Mouse (Mus musculus): ENCODE data around the gene Thap8.

The Thap8 gene

DNA sequence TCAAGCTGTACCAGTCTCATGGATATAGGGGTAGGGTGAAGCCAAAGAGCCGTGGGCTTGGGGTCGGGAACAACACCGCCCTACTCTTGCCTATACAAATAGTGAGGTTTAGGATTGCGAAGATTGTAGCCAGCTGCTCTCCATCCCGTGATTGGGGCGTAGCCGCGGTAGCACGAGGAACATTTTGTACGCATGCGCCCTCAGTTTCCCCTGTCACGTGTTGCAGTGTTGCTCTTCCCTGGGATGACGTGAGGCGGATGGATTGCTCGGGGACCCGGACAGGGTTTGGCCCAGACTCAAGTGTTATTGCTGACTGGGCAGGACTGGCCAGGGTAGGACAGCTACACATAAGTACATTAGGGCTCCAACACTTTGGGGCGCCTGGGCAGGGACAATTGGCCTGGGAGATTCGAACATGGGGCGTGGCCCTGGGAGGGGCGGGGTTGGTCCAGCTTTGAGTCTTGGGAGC is 810 bp downstream of the Thap8 start:
- in situ Hi-C loops (cut with MboI; ENCODE audit: low pct_unique_long_range_greater_than_20kb in 1 of 2, low sequenced_read_pairs in 2 of 2, unreplicated experiment in 1 of 2), result no loop called here

DNA sequence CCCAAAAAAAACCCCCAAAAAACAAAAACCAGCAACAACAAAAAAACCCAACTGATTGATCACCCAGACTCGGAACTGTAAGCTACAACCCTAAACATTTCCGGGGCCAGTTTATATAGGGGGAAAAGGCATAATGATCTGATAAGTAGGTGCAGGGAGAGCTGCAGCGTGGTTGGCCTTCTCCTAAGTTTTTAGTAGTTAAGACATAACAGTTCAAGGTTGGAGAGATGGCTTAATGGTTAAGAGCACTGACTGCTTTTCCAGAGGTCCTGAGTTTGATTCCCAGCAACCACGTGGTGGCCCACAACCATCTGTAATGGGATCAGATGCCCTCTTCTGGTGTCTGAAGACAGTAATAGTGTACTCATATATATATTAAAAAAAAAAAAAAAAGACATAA is 1.6 kb downstream of the Thap8 start:
- in situ Hi-C loops (cut with MboI; ENCODE audit: low pct_unique_long_range_greater_than_20kb in 1 of 2, low sequenced_read_pairs in 2 of 2, unreplicated experiment in 1 of 2), result no loop called here

DNA sequence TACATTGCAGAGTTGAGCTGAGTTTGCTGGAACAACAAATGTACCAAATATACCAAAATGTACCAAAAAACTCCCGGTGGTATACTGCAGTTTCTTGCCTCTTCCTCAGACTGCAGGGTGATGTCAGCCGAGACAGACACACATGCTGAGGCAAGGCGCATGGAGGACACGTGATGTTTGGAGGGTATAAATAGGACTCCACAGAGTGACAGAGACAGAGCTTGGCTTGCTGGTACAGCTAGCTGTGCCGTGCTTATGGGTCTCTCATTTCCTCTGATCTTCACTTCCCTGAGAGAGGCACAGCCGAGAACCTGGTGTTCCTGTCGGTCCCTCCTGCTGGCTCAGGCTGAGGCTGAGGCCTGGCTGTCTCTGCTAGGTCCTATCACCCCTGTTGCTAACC is 2.8 kb downstream of the Thap8 start:
- in situ Hi-C loops (cut with MboI; ENCODE audit: low pct_unique_long_range_greater_than_20kb in 1 of 2, low sequenced_read_pairs in 2 of 2, unreplicated experiment in 1 of 2), result no loop called here

DNA sequence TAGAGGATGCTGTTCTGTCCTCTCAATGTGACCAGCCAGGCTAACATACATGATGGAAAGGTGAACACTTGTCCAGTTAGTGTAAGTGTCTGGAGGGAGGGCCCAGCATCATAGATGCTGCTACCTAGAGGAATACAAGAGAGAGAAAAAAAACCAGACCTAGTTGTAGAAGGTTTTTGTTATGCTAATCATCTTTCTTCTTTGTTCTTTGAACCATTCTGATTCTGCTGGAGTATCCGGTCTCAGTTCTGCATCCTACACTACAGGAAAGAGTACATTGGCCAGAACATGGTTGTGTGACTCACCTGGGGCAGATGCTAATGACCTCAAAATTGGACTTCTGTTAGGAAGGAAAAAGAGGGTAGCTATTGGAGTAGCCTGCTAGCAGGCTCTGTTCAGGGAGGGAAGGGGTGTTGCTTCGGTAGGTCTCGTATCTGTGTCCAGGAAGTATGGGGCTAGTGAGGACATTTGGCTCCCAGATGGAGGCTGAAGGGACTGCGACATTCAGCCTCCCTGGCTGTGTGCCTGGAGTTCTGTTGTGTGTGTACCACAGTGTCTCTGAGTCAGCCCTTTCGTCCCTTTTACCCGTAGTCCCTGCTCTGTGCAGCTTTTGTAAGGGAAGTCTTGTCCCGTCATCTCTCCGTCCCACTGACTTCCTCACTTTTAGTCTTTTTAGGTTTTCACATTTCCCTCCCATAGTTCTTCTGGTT is 7.0 kb downstream of the Thap8 start:
- in situ Hi-C loops (cut with MboI; ENCODE audit: low pct_unique_long_range_greater_than_20kb in 1 of 2, low sequenced_read_pairs in 2 of 2, unreplicated experiment in 1 of 2), result no loop called here

- in situ Hi-C loops (cut with MboI; ENCODE audit: low pct_unique_long_range_greater_than_20kb in 1 of 2, low sequenced_read_pairs in 2 of 2, unreplicated experiment in 1 of 2), result no loop called here
Measured at GRCm38 (mm10) chr7:30288046-30288445, 8.2 kb downstream of the Thap8 start.

DNA sequence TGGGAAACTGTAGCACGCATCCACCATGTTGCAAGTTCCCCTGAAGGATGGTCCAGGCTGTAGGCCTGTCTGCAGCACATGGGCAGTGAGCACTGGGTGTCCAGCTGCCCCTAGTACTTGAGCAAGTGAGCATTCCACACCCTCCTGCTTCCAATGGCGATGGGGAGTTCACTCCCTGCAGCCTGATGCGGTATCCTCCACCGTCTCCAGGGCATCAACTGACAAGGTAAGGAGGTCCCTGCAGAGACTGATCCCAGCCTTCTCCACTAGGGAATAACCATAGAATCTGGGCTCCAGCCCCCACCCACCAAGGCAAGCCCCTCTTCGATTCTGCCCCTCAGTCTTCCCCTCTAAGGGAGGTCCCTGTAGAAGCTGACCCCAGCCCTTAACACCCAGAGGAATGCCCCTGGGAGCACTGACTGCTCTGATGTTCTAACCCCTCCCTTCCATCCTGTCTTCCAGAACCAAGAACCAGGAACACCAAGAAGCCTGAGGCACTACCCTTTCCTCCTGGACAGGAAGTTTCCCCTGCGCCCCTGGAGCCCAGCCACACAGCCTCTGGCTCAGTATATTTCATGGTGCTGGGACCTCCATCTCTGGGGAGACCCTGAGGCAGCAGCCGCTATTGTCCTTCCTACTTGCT is 9.3 kb downstream of the Thap8 start:
- in situ Hi-C loops (cut with MboI; ENCODE audit: low pct_unique_long_range_greater_than_20kb in 1 of 2, low sequenced_read_pairs in 2 of 2, unreplicated experiment in 1 of 2), result no loop called here

DNA sequence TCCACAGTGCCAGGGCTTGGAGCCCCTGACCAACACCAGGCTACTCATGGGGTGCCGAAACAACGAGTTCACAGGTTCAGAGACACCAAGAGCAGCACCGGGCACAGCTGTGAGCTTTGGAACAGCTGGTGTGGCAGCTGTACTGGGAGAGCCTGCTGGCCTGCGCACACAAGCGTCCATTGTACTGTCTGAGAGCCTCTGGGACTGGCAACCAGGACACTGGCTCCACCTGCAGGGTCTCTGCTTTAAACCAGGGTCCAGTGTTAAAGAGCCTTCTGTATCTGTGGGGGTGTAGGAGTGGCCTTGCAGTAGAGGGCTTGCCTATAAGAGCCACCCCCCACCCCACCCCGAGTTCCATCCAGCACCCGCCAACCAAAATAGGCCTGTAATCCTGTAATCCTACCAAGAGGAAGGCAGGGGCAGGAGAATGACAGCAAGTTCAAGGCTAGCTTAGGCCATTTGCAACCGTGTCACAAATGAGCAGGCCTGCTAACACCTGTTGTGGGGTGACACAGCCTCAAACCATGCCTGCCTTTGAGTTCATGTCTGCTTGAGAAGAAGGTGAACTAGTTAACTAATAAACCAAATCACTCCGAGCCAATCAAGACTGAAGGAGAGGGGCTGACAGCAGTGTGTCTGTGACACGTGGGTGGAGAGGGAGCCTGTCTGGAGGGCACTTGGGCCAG is 10.0 kb downstream of the Thap8 start:
- in situ Hi-C loops (cut with MboI; ENCODE audit: low pct_unique_long_range_greater_than_20kb in 1 of 2, low sequenced_read_pairs in 2 of 2, unreplicated experiment in 1 of 2), result no loop called here

- in situ Hi-C loops (cut with MboI; ENCODE audit: low pct_unique_long_range_greater_than_20kb in 1 of 2, low sequenced_read_pairs in 2 of 2, unreplicated experiment in 1 of 2), result no loop called here
Measured at GRCm38 (mm10) chr7:30291215-30292131, 11.6 kb downstream of the Thap8 start, which contains the start of gene Clip3. Gene Clip3 (plus strand): TSS chr7:30291728.

- in situ Hi-C loops (cut with MboI; ENCODE audit: low pct_unique_long_range_greater_than_20kb in 1 of 2, low sequenced_read_pairs in 2 of 2, unreplicated experiment in 1 of 2), result no loop called here
Measured at GRCm38 (mm10) chr7:30293795-30294194, 13.9 kb downstream of the Thap8 start.

DNA sequence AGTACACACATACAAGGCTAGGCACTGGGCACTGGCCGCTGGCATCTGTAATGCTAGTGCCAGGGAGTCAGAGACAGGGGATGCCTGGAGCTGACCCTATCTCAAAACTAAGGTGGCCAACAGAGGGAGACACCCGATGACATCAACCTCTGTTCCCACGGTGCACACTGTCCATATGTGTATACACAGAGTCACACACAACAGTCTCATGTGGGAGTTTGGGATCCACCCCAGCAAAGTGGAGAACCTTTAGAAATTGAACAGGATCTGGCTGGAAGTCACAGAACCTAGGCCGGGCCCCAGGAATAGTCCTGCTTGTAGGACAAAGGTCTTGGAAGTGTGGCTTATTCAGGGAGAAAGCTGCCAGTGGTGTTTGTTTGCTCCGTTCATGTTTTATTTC is 14.4 kb downstream of the Thap8 start:
- in situ Hi-C loops (cut with MboI; ENCODE audit: low pct_unique_long_range_greater_than_20kb in 1 of 2, low sequenced_read_pairs in 2 of 2, unreplicated experiment in 1 of 2), result no loop called here

DNA sequence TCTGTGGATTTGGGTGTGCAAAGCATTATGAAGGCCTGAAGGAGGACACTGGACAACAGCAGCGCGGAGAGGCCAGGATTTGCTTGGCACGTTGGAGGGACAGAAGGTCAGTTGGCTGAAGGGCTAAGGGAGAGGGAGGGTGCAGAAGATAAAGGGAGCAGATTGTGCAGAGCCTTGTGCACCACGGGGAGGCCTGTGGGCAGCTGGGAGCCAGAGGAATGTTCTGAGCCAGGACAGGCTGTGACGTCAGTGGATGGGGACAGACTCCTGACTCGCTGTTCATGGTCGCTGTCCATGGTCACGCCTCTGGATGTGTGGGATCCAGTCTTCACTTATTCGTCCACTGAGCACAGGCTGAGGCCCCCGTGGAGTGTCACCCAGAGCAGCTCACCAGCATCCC is 15.2 kb downstream of the Thap8 start:
- in situ Hi-C loops (cut with MboI; ENCODE audit: low pct_unique_long_range_greater_than_20kb in 1 of 2, low sequenced_read_pairs in 2 of 2, unreplicated experiment in 1 of 2), result no loop called here

- in situ Hi-C loops (cut with MboI; ENCODE audit: low pct_unique_long_range_greater_than_20kb in 1 of 2, low sequenced_read_pairs in 2 of 2, unreplicated experiment in 1 of 2), result no loop called here
Measured at GRCm38 (mm10) chr7:30296816-30297215, 16.9 kb downstream of the Thap8 start.

DNA sequence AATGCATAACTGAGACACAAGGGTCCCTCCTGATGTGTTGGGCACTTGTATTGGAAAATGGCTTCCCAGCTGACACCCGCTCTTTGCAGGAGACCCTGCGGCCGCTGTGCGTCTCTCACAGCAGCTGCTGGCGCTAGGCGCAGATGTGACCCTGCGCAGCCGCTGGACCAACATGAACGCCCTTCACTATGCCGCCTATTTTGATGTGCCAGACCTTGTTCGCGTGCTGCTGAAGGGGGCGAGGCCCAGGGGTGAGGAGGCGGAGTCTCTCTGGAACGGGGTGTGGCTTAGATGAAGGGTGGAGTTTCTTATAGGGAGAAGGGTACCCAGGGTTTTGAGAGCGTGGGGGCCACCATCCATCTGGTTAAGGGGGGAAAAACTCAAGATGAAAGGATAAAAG is 17.4 kb downstream of the Thap8 start:
- in situ Hi-C loops (cut with MboI; ENCODE audit: low pct_unique_long_range_greater_than_20kb in 1 of 2, low sequenced_read_pairs in 2 of 2, unreplicated experiment in 1 of 2), result no loop called here

GRCm38 (mm10) chr7:30300914-30301313 is 21.0 kb downstream of the Thap8 start:
- in situ Hi-C loops (cut with MboI; ENCODE audit: low pct_unique_long_range_greater_than_20kb in 1 of 2, low sequenced_read_pairs in 2 of 2, unreplicated experiment in 1 of 2), result no loop called here

GRCm38 (mm10) chr7:30306083-30306779 is 26.3 kb downstream of the Thap8 start:
- in situ Hi-C loops (cut with MboI; ENCODE audit: low pct_unique_long_range_greater_than_20kb in 1 of 2, low sequenced_read_pairs in 2 of 2, unreplicated experiment in 1 of 2), result no loop called here

- in situ Hi-C loops (cut with MboI; ENCODE audit: low pct_unique_long_range_greater_than_20kb in 1 of 2, low sequenced_read_pairs in 2 of 2, unreplicated experiment in 1 of 2), result no loop called here
Measured at GRCm38 (mm10) chr7:30308076-30309005, 28.4 kb downstream of the Thap8 start, which contains the start of gene Alkbh6. Gene Alkbh6 (plus strand): TSS chr7:30308717.
